Mouse (Mus musculus) kidney, embryonic 15.5 days (tissue): ENCODE results near the gene 4930544D05Rik. TPM values are rescaled to one million over a fixed set of nuclear protein-coding genes. Genes with fewer than 3 reads are reported as not detected.
A peak's percentile ranks its signal among the peaks of the same experiment; 100 is the strongest.

Experiments used
- ATAC-seq: fragments of 200-750 bp; cut with Nextera tagmentation; replicated peaks from 2 replicates; pipeline ENCODE4 v1.8.0; 2017; ENCODE audit warnings: moderate TSS enrichment; ENCODE audit not compliant: low FRiP score
- H3K27ac ChIP-seq: fragments of 300-500 bp; sonication (generic); 2 replicates; pipeline ENCODE4 v1.5.1; 2015; ENCODE audit warnings: mild to moderate bottlenecking, inconsistent platforms
- H3K27me3 ChIP-seq: fragments of 300-500 bp; sonication (generic); 2 replicates; pipeline ENCODE4 v1.6.1; 2015; ENCODE audit warnings: inconsistent platforms
- H3K36me3 ChIP-seq: fragments of 300-500 bp; sonication (generic); 2 replicates; pipeline ENCODE4 v1.6.1; 2015; ENCODE audit warnings: inconsistent platforms
- H3K4me1 ChIP-seq: fragments of 300-500 bp; sonication (generic); 2 replicates; pipeline ENCODE4 v1.6.1; 2015; ENCODE audit warnings: inconsistent platforms
- H3K4me2 ChIP-seq: fragments of 300-500 bp; sonication (generic); 2 replicates; pipeline ENCODE4 v1.6.1; 2015; ENCODE audit warnings: moderate library complexity, mild to moderate bottlenecking, inconsistent platforms
- H3K4me3 ChIP-seq: fragments of 300-500 bp; sonication (generic); replicated peaks from 2 replicates; pipeline ENCODE4 v1.5.1; 2015; ENCODE audit warnings: mild to moderate bottlenecking, inconsistent platforms
- H3K9ac ChIP-seq: fragments of 300-500 bp; sonication (generic); 2 replicates; pipeline ENCODE4 v1.6.1; 2015; ENCODE audit warnings: mild to moderate bottlenecking, inconsistent platforms
- H3K9me3 ChIP-seq: fragments of 300-500 bp; sonication (generic); replicated peaks from 2 replicates; pipeline ENCODE4 v1.6.1; 2016; ENCODE audit warnings: inconsistent platforms
- WGBS: fragments of 180-500 bp; shearing (Covaris S2); methylation state at CpG from one replicate; pipeline ENCODE4 v1.1.7; 2015; ENCODE audit warnings: mixed read lengths; 5-methylcytosine and 5-hydroxymethylcytosine counted together
- polyA plus RNA-seq: library from polyadenylated mRNA; unstranded; fragments of >200 nt; fragmentation: Nextera tagmentation; extraction: Ambion mirVana; gene quantifications from 2 replicates; pipeline ENCODE4 v1.2.1, GENCODE M21; 2015

Gene 4930544D05Rik
- polyA plus RNA-seq, 1 experiment from 2014 or later: not detected

DNA sequence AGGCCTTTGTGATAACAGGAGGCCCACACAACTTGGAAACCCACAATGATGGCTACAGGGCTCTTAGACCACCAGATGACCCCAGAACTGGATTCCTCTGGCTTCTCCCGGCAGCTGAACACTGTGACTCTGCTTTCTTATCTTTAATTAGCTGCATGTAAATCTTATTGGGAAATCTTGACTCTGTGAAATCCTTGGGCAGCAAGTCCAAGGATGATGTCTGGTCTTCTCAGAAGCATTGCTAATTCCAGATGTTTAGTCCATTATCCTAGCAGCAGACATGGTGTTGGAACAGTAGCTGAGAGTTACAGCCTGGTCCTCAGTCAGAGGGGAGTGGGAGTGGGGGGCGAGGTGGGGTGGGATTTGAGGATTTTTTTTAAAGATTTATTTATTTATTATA is 12.8 kb downstream of the 4930544D05Rik start:
- Histone ChIP-seq H3K4me1 (no peaks in the 10 kb centered on the region), H3K4me2 (no peak overlapping the region), H3K9ac (no peak overlapping the region), H3K27me3 (no peaks in the 10 kb centered on the region), H3K9me3 (no peaks in the 10 kb centered on the region), H3K36me3 (no peaks in the 10 kb centered on the region), H3K27ac (no peak overlapping the region), H3K4me3 (no peak overlapping the region)
- 58% methylated on average over 2 of the region's 2 CpGs for WGBS
- ATAC-seq: no peak

DNA sequence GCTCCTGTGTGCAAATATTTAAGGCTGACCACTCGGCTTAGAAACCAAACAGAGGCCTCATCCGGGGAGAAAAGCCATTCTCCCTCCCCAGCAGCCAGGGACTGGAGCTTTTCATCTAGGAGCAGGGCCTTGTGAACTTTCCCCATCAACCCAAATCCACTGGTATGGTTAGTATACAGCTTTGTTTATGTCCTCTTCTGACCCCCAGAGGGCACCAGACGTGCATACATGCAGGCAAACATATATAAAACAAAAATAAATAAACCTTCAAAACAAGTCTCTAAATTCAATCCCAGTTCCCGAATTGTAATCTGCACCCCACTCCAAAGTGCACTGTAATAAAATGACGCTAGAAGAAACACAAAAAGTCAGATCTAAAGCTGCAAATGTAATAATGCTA is 13.9 kb downstream of the 4930544D05Rik start:
- 48% methylated on average over 5 of the region's 5 CpGs for WGBS
- H3K36me3 ChIP-seq: no peaks in the 10 kb centered on the region
- H3K9ac ChIP-seq: no peak overlapping the region
- no peaks in the 10 kb centered on the region for H3K4me1 ChIP-seq
- no peak overlapping the region for H3K4me2 ChIP-seq
- ATAC-seq: no peak
- H3K4me3 ChIP-seq: no peak overlapping the region
- H3K27ac ChIP-seq: no peak overlapping the region
- H3K27me3 ChIP-seq: no peaks in the 10 kb centered on the region
- no peaks in the 10 kb centered on the region for H3K9me3 ChIP-seq

DNA sequence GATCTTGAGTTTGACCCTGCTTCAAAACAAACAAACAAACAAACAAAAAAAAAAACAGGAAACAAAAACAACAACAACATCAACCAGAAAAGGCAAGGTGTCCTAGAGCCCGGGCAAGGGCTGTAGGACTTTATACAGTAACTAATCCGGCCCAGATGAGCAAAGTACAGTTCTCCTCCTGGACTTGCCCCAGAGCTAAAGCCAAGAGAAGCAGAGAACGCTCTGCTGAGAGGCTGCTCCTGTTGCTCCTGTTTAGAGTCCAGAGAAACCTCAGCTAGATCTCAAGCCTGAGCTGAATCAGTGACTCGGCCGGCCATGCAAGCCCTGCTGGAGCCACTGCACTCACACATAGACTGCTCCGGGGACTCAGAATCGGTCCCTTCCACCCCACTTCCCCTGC is 14.5 kb downstream of the 4930544D05Rik start:
- H3K4me2 ChIP-seq: no peak overlapping the region
- no peak overlapping the region for H3K4me3 ChIP-seq
- H3K4me1 ChIP-seq: no peaks in the 10 kb centered on the region
- no peak for ATAC-seq
- H3K36me3 ChIP-seq: no peaks in the 10 kb centered on the region
- 0 out of 2 replicates have a peak overlapping the region, but pooled peaks have one; percentile 22 for H3K27ac ChIP-seq
- no peaks in the 10 kb centered on the region for H3K27me3 ChIP-seq
- WGBS: 77% methylated on average over 7 of the region's 7 CpGs
- no peaks in the 10 kb centered on the region for H3K9me3 ChIP-seq
- no peak overlapping the region for H3K9ac ChIP-seq

DNA sequence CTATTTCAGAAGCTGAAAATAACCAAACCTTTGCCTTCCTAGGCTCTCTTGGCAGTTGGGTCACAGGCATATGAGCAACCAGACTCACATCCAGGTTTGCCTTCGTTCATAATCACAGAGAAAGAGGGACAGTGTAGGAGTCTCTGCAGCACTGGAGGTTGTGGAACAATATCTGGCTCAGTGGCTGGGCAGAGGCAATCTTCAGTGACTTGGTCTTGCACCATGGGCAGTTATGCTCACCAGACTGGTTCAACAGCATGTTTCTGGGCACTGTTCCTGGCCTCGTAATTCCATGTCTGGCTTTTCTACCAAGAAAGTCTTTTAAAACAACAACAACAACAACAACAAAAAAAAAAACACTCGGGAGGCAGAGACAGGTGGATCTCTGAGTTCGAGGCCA is 20.0 kb downstream of the 4930544D05Rik start:
- 84% methylated on average over 4 of the region's 4 CpGs for WGBS
- no peaks in the 10 kb centered on the region for H3K4me1 ChIP-seq
- H3K36me3 ChIP-seq: no peaks in the 10 kb centered on the region
- ATAC-seq: no peak
- H3K27me3 ChIP-seq: no peaks in the 10 kb centered on the region
- no peak overlapping the region for H3K4me3 ChIP-seq
- H3K9me3 ChIP-seq: no peaks in the 10 kb centered on the region
- H3K9ac ChIP-seq: no peak overlapping the region
- no peak overlapping the region for H3K4me2 ChIP-seq
- H3K27ac ChIP-seq: no peak overlapping the region

DNA sequence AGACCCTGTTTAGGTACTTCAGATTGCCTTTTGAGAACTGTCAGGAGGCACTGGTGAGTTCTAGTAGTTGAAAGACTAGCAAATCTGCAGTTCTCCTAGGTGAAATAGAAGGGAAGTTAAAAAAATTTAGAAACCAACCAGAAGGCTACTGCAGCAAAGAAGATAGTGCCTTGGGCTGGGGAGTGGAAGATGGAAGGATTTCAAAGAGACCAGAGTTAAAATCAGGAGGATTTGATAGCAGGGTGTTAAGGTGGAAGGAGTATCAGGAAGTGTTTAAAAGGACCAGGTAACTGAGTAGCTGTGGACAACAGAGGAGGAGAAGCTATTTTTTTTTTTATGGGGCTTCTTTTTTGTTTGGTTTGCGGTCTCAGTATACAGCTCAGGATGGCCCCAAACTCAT is 22.1 kb downstream of the 4930544D05Rik start:
- Histone ChIP-seq H3K27ac (no peak overlapping the region), H3K9ac (no peak overlapping the region), H3K4me2 (no peak overlapping the region), H3K9me3 (no peaks in the 10 kb centered on the region), H3K4me1 (no peaks in the 10 kb centered on the region), H3K36me3 (peaks cover 3% of the 10 kb centered on the region; the same call in 1 of the 2 replicates), H3K27me3 (no peaks in the 10 kb centered on the region), H3K4me3 (no peak overlapping the region)
- no peak for ATAC-seq
- WGBS: 100% methylated on average over 1 of the region's 1 CpGs

DNA sequence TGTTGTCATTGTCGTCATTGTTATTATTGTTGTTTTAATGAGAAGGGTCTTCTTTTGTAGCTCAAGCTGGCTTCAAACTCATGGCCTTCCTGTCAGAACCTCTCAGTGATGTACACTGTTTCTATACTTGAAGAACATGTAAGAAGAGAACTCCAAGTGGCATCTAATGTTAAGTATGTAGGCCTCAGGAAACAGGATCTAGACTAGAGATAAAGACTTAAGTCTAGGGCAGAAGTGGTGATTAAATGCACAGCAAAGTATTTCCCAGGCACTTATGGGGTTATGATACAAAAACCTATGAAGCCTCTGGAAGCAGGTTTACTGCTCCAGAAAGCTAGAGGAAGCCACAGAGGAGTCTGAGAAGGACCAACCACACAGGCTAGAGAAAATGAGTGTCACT is 22.6 kb downstream of the 4930544D05Rik start:
- Histone ChIP-seq H3K9ac (no peak overlapping the region), H3K27me3 (no peaks in the 10 kb centered on the region), H3K36me3 (peaks cover 8% of the 10 kb centered on the region), H3K4me2 (no peak overlapping the region), H3K4me1 (no peaks in the 10 kb centered on the region), H3K4me3 (no peak overlapping the region), H3K9me3 (no peaks in the 10 kb centered on the region), H3K27ac (no peak overlapping the region)
- no peak for ATAC-seq
- WGBS: 91% methylated on average over 1 of the region's 1 CpGs

- Histone ChIP-seq H3K27ac (no peak within 1 kb of the TSS), H3K27me3 (no peaks in the 10 kb centered on the region), H3K4me2 (no peak within 1 kb of the TSS), H3K9me3 (no peaks in the 10 kb centered on the region), H3K4me1 (no peaks in the 10 kb centered on the region), H3K36me3 (peaks cover 13% of the 10 kb centered on the region), H3K4me3 (no peak within 1 kb of the TSS), H3K9ac (no peak within 1 kb of the TSS)
- 51% methylated on average over 5 of the region's 5 CpGs for WGBS
- ATAC-seq: no peak
These were observed 23.1 kb downstream of the 4930544D05Rik start, which contains the start of gene Gp1ba for GRCm38 (mm10) chr11:70638714-70639278. Gene Gp1ba, plus strand, starts transcription at chr11:70639122.

GRCm38 (mm10) chr11:70639976-70640375 is 24.3 kb downstream of the 4930544D05Rik start:
- no peak overlapping the region for H3K9ac ChIP-seq
- no peak for ATAC-seq
- no peak overlapping the region for H3K4me3 ChIP-seq
- WGBS: 86% methylated on average over 8 of the region's 8 CpGs
- no peaks in the 10 kb centered on the region for H3K4me1 ChIP-seq
- peaks cover 24% of the 10 kb centered on the region for H3K36me3 ChIP-seq
- no peaks in the 10 kb centered on the region for H3K9me3 ChIP-seq
- no peak overlapping the region for H3K27ac ChIP-seq
- H3K4me2 ChIP-seq: no peak overlapping the region
- H3K27me3 ChIP-seq: no peaks in the 10 kb centered on the region

GRCm38 (mm10) chr11:70641241-70641640 is 25.6 kb downstream of the 4930544D05Rik start:
- Histone ChIP-seq H3K9ac (no peak overlapping the region), H3K27ac (no peak overlapping the region), H3K9me3 (no peaks in the 10 kb centered on the region), H3K4me1 (peaks cover 11% of the 10 kb centered on the region), H3K27me3 (no peaks in the 10 kb centered on the region), H3K4me3 (no peak overlapping the region), H3K4me2 (no peak overlapping the region), H3K36me3 (peaks cover 34% of the 10 kb centered on the region)
- 86% methylated on average over 7 of the region's 7 CpGs for WGBS
- no peak for ATAC-seq

DNA sequence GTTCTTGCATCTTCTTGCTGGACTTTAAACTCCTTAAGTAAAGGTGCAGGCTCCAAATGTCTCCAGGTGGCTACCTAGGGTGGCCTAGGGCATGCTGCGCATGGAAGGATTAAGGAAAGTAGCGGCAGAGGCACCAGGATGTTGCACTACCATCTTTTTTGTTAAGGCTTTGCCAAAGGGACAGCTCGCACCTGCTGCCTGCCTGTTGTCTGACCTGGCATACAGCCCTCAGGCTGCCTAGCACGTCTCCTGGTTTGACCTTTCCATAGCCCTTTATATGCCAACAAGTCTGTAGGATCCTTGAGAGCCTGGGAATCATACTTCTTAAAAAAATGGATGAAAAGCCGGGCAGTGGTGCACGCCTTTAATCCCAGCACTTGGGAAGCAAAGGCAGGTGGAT is 27.4 kb downstream of the 4930544D05Rik start:
- Histone ChIP-seq H3K4me2 (no peak overlapping the region), H3K27ac (no peak overlapping the region), H3K4me3 (no peak overlapping the region), H3K36me3 (peaks cover 34% of the 10 kb centered on the region), H3K27me3 (no peaks in the 10 kb centered on the region), H3K9me3 (no peaks in the 10 kb centered on the region), H3K4me1 (peaks cover 18% of the 10 kb centered on the region), H3K9ac (no peak overlapping the region)
- WGBS: 94% methylated on average over 6 of the region's 6 CpGs
- no peak for ATAC-seq

GRCm38 (mm10) chr11:70644564-70645103 is 29.0 kb downstream of the 4930544D05Rik start:
- Histone ChIP-seq H3K9ac (no peak overlapping the region), H3K27me3 (no peaks in the 10 kb centered on the region), H3K36me3 (peaks cover 49% of the 10 kb centered on the region), H3K4me1 (peaks cover 34% of the 10 kb centered on the region), H3K27ac (no peak overlapping the region), H3K4me3 (no peak overlapping the region), H3K9me3 (no peaks in the 10 kb centered on the region), H3K4me2 (no peak overlapping the region)
- no peak for ATAC-seq
- WGBS: 95% methylated on average over 8 of the region's 8 CpGs

DNA sequence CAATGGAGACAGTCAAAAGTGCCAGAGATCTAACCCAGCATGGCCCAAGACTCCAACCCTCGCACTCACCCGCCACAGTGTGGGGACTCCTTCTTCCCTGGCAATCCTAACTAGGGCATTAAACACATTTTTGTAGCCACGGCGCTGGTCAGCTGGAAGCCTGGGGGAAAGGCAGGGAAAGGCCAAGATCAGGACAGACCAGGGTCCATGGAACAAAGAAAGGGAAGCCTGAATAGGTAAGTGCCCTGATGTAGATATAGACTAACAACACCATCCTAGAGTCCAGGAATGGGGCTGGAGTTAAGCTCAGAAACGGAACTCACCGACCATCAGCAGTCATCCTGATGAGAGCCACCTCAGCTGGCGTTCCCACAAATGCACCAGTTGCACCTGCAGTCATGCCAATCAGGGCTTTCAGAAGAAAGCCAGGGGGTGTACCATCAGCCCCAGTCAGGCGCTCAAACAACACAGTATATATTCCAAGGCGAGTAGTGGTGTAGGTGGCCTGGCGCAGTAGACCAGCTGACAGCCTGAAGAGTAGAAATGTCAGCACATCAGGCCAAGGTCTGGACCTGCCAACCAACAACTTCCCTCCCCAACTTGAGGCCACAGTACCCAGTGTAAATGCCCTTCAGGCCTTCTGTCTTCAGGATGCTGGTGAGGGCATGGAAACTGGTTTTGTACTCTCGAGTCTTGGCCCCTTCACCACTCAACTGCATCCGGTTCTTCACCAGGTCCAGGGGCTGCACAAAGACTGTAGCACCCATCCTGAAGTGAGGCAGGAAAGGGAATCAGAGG is 30.0 kb downstream of the 4930544D05Rik start:
- Histone ChIP-seq H3K36me3 (peaks cover 59% of the 10 kb centered on the region), H3K4me1 (peaks cover 42% of the 10 kb centered on the region), H3K27ac (peak overlapping the region; percentile 93), H3K4me3 (peak overlapping the region; percentile 84), H3K27me3 (no peaks in the 10 kb centered on the region), H3K9ac (peak overlapping the region; percentile 76), H3K9me3 (no peaks in the 10 kb centered on the region), H3K4me2 (peak overlapping the region; percentile 82)
- no peak for ATAC-seq
- WGBS: 86% methylated on average over 12 of the region's 12 CpGs
